Mouse (Mus musculus): ENCODE data around the gene Zgrf1. TPM values are rescaled to one million over a fixed set of nuclear protein-coding genes. Genes with fewer than 3 reads are reported as not detected.
A peak's percentile ranks its signal among the peaks of the same experiment; 100 is the strongest.

Gene Zgrf1
- polyA plus RNA-seq, 1 experiment from 2014 or later = 10.5 TPM

DNA sequence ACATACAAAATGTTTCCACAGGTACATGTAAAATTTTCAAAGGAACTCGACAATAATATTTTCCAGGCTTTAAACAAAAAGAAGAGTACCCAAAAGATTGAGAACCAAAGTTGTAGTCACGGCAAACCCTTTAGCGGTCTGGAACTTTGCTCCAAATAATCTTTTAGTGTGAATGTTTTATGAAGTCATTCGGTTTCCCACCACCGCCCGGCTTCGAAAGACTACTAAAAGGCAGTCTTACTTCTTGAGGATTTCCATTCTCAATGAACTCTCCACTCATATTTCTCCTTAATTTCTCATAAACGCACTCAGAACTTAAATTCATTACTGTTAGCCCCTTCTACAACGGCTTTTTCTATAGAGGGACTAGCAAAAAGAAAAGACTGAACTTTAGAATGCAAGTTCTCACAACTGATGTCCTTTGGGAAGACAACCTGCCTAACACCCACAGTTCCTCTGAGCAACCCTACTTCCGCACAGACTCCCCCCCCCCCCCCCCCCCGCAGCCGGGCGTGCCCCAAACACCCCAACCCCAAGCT lies 786 bp upstream of the Zgrf1 start:
- ATAC-seq (ENCODE audit: low FRiP score) (no peak), DNase-seq (ENCODE audit: low spot score, missing footprints) (no peak)
- H3K27ac ChIP-seq (ENCODE audit: low read depth, low read length) = peak overlapping the region; percentile 82
- WGBS = 10% methylated on average over 9 of the region's 13 CpGs
- peak overlapping the region; percentile 54 for H3K4me2 ChIP-seq
- no peaks in the 10 kb centered on the region for H3K27me3 ChIP-seq (ENCODE audit: control insufficient read depth, insufficient read depth, low read length)
- peaks cover 9% of the 10 kb centered on the region; the same call in 1 of the 2 replicates for H3K4me1 ChIP-seq (ENCODE audit: control insufficient read depth, insufficient read depth, low read length)
- peak overlapping the region; percentile 50 for H3K4me3 ChIP-seq (ENCODE audit: low read depth, low read length)
- peak overlapping the region; percentile 71 for H3K9ac ChIP-seq (ENCODE audit: low read length)
- no peaks in the 10 kb centered on the region; the same call in 1 of the 2 replicates for H3K36me3 ChIP-seq (ENCODE audit: control insufficient read depth, insufficient read depth, low read length)
- no peaks in the 10 kb centered on the region for H3K9me3 ChIP-seq (ENCODE audit: control insufficient read depth, low read length)

DNA sequence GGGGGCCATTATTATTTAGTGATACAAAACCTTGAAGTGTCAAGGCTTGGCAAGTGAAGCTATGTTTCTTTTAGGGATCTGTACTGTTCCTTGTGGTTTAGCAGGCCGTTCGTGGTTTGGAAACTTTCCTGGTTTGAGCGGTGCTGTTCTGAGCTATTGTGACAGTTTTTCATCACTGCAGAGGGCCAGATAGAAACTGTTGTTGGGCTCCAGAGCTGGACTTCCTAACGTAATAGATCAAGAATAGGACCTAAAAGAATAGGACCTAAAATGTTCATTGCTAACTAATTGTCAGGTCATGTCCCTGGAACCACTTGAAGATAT lies 393 bp downstream of the Zgrf1 start:
- Histone ChIP-seq H3K9me3 (ENCODE audit: control insufficient read depth, low read length) (no peaks in the 10 kb centered on the region), H3K27me3 (ENCODE audit: control insufficient read depth, insufficient read depth, low read length) (no peaks in the 10 kb centered on the region), H3K36me3 (ENCODE audit: control insufficient read depth, insufficient read depth, low read length) (no peaks in the 10 kb centered on the region; the same call in 1 of the 2 replicates), H3K9ac (ENCODE audit: low read length) (peak overlapping the region; percentile 52), H3K4me2 (peak overlapping the region; percentile 64), H3K27ac (ENCODE audit: low read depth, low read length) (no peak overlapping the region), H3K4me3 (ENCODE audit: low read depth, low read length) (peak overlapping the region; percentile 50), H3K4me1 (ENCODE audit: control insufficient read depth, insufficient read depth, low read length) (peaks cover 9% of the 10 kb centered on the region; the same call in 1 of the 2 replicates)
- WGBS = 5% methylated on average over 4 of the region's 4 CpGs
- ATAC-seq (ENCODE audit: low FRiP score) (no peak), DNase-seq (ENCODE audit: low spot score, missing footprints) (peak; percentile 89)

DNA sequence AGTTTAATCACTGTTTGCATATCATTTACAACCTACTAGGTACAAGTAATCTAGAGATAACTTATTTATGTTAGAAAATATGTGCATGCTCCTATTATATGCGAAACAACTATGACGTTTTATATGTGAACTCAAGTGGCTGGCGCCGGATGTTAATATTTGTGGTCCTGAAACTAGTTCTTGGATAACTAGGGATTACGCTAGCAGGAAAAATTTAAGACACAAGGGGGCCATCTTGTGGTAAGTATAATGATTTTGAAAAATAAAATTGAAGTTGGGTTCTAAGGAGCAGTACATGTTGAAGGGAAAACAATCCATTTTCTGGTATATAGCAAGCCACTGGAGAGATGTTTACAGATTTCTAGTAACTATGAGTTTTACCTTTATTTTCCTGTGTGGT lies 1.4 kb downstream of the Zgrf1 start:
- H3K27ac ChIP-seq (ENCODE audit: low read depth, low read length) = no peak overlapping the region
- no peak overlapping the region for H3K9ac ChIP-seq (ENCODE audit: low read length)
- no peaks in the 10 kb centered on the region for H3K27me3 ChIP-seq (ENCODE audit: control insufficient read depth, insufficient read depth, low read length)
- no peaks in the 10 kb centered on the region for H3K9me3 ChIP-seq (ENCODE audit: control insufficient read depth, low read length)
- H3K36me3 ChIP-seq (ENCODE audit: control insufficient read depth, insufficient read depth, low read length) = no peaks in the 10 kb centered on the region; the same call in 1 of the 2 replicates
- DNase-seq (ENCODE audit: low spot score, missing footprints) (no peak), ATAC-seq (ENCODE audit: low FRiP score) (no peak)
- H3K4me2 ChIP-seq = peak overlapping the region; percentile 64
- WGBS = 74% methylated on average over 5 of the region's 5 CpGs
- no peak overlapping the region; the same call in 1 of the 2 replicates for H3K4me3 ChIP-seq (ENCODE audit: low read depth, low read length)
- peaks cover 9% of the 10 kb centered on the region; the same call in 1 of the 2 replicates for H3K4me1 ChIP-seq (ENCODE audit: control insufficient read depth, insufficient read depth, low read length)

DNA sequence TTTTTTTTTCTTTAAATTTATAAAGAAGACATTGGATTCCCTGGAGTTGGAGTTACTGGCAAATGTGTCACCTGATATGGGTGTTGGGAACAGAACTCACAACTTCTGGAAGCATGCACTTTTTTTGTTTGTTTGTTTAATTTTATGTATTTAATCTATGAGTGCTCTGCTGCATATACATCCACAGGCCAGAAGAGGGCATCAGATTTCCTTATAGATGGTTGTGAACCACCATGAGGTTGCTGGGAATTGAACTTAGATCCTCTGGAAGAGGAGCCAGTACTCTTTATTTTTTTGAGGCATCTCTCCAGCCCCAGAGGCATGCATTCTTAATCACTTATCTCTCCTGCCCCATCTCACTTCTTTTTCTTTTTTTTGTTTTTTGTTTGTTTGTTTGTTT lies 4.9 kb downstream of the Zgrf1 start:
- Histone ChIP-seq H3K36me3 (ENCODE audit: control insufficient read depth, insufficient read depth, low read length) (peaks cover 4% of the 10 kb centered on the region; the same call in 1 of the 2 replicates), H3K9ac (ENCODE audit: low read length) (no peak overlapping the region), H3K4me2 (no peak overlapping the region), H3K4me1 (ENCODE audit: control insufficient read depth, insufficient read depth, low read length) (peaks cover 6% of the 10 kb centered on the region; the same call in 1 of the 2 replicates), H3K4me3 (ENCODE audit: low read depth, low read length) (no peak overlapping the region), H3K27ac (ENCODE audit: low read depth, low read length) (no peak overlapping the region), H3K27me3 (ENCODE audit: control insufficient read depth, insufficient read depth, low read length) (no peaks in the 10 kb centered on the region), H3K9me3 (ENCODE audit: control insufficient read depth, low read length) (no peaks in the 10 kb centered on the region)
- ATAC-seq (ENCODE audit: low FRiP score) = no peak
- no peak for DNase-seq (ENCODE audit: low spot score, missing footprints)

DNA sequence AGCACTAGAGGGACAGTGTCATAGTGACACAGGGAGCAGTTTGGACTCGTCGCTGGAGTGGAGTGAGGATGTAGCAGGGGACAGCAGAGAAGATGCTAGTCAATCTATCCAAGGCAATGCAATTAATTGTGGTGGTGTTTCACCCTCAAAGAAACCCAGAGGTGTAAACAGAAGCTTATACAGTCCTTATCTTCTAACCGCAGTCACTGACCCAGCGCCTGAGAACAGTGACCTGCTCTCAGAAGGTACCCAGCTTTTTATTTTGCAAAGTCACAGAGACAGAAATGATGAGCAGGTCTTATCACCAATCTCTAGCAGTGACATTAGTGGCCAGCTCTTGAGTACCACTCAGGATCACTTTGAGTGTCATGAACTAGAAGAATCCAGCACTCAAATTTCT lies 9.7 kb downstream of the Zgrf1 start:
- Histone ChIP-seq H3K9ac (ENCODE audit: low read length) (no peak overlapping the region), H3K27me3 (ENCODE audit: control insufficient read depth, insufficient read depth, low read length) (no peaks in the 10 kb centered on the region), H3K27ac (ENCODE audit: low read depth, low read length) (no peak overlapping the region), H3K36me3 (ENCODE audit: control insufficient read depth, insufficient read depth, low read length) (peaks cover 4% of the 10 kb centered on the region), H3K4me1 (ENCODE audit: control insufficient read depth, insufficient read depth, low read length) (no peaks in the 10 kb centered on the region), H3K4me3 (ENCODE audit: low read depth, low read length) (no peak overlapping the region), H3K4me2 (no peak overlapping the region), H3K9me3 (ENCODE audit: control insufficient read depth, low read length) (no peaks in the 10 kb centered on the region)
- 93% methylated on average over 4 of the region's 4 CpGs for WGBS
- DNase-seq (ENCODE audit: low spot score, missing footprints) (no peak), ATAC-seq (ENCODE audit: low FRiP score) (no peak)

DNA sequence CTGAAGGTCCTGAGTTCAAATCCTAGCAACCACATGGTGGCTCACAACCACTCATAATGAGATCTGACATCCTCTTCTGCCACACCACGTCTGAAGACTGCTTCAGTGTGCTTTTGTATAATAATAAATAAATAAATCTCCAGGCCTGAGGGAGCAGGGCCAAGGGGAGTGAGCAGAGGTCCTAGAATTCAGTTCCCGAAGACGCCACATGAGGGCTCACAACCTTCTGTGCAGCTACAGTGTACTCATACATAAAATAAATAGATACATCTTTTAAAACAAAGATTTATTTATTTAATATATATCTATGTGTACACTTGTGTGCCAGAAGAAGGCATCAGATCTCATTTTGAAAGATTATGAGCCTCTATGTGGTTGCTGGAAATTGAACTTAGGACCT lies 11.8 kb downstream of the Zgrf1 start:
- Histone ChIP-seq H3K4me1 (ENCODE audit: control insufficient read depth, insufficient read depth, low read length) (no peaks in the 10 kb centered on the region), H3K27ac (ENCODE audit: low read depth, low read length) (no peak overlapping the region), H3K4me2 (no peak overlapping the region), H3K9ac (ENCODE audit: low read length) (no peak overlapping the region), H3K36me3 (ENCODE audit: control insufficient read depth, insufficient read depth, low read length) (peaks cover 4% of the 10 kb centered on the region), H3K27me3 (ENCODE audit: control insufficient read depth, insufficient read depth, low read length) (no peaks in the 10 kb centered on the region), H3K4me3 (ENCODE audit: low read depth, low read length) (no peak overlapping the region), H3K9me3 (ENCODE audit: control insufficient read depth, low read length) (no peaks in the 10 kb centered on the region)
- no peak for DNase-seq (ENCODE audit: low spot score, missing footprints)
- WGBS = 78% methylated on average over 3 of the region's 3 CpGs
- no peak for ATAC-seq (ENCODE audit: low FRiP score)

DNA sequence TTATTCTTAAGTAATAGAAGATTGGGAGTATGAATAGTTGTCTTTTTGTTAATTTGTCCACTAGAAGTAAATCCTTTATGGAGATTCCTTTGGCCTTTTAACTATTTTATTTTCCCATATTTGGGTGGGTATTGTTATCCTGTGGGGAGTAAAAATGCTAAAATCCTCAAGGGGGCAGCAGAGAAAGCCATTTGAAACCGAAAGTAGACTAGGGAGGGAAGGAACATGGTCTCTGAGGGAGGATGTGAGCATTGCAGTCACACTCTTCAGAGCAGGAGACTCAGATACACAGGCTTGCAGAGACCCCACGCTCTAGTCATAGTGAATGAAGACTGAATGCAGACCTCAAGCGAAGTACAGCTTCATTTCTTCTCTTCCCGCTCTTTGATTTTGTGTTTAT lies 19.3 kb downstream of the Zgrf1 start:
- Histone ChIP-seq H3K27ac (ENCODE audit: low read depth, low read length) (no peak overlapping the region), H3K9me3 (ENCODE audit: control insufficient read depth, low read length) (no peaks in the 10 kb centered on the region), H3K27me3 (ENCODE audit: control insufficient read depth, insufficient read depth, low read length) (no peaks in the 10 kb centered on the region), H3K4me2 (no peak overlapping the region), H3K9ac (ENCODE audit: low read length) (no peak overlapping the region), H3K4me1 (ENCODE audit: control insufficient read depth, insufficient read depth, low read length) (no peaks in the 10 kb centered on the region), H3K36me3 (ENCODE audit: control insufficient read depth, insufficient read depth, low read length) (no peaks in the 10 kb centered on the region; the same call in 1 of the 2 replicates), H3K4me3 (ENCODE audit: low read depth, low read length) (no peak overlapping the region)
- 67% methylated on average over 4 of the region's 4 CpGs for WGBS
- peak; percentile 58 for ATAC-seq (ENCODE audit: low FRiP score)
- DNase-seq (ENCODE audit: low spot score, missing footprints) = peak; percentile 94

DNA sequence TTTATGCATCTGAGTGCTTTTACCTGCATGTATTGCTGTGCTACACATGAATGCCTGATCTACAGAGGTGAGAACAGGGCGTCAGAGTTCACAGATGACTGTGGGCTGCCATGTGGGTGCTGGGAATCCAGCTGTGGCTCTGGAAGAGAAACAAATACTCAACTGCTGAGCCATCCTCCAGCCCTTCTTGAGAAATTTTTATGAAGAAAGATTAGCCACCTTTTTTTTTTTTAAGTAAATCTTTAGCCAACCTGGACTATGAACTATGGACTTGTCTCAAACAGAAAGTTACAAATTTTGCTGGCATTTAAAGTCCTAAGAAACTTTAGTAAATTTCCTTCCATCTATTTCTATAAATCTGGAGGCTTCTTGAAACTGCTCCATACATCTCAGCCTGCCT lies 43.8 kb downstream of the Zgrf1 start:
- Histone ChIP-seq H3K27me3 (ENCODE audit: control insufficient read depth, insufficient read depth, low read length) (no peaks in the 10 kb centered on the region), H3K4me3 (ENCODE audit: low read depth, low read length) (no peak overlapping the region), H3K27ac (ENCODE audit: low read depth, low read length) (no peak overlapping the region), H3K9me3 (ENCODE audit: control insufficient read depth, low read length) (no peaks in the 10 kb centered on the region), H3K9ac (ENCODE audit: low read length) (no peak overlapping the region), H3K4me1 (ENCODE audit: control insufficient read depth, insufficient read depth, low read length) (no peaks in the 10 kb centered on the region), H3K4me2 (no peak overlapping the region), H3K36me3 (ENCODE audit: control insufficient read depth, insufficient read depth, low read length) (peaks cover 5% of the 10 kb centered on the region)
- ATAC-seq (ENCODE audit: low FRiP score) (no peak), DNase-seq (ENCODE audit: low spot score, missing footprints) (no peak)
- WGBS = 88% methylated on average over 1 of the region's 1 CpGs

DNA sequence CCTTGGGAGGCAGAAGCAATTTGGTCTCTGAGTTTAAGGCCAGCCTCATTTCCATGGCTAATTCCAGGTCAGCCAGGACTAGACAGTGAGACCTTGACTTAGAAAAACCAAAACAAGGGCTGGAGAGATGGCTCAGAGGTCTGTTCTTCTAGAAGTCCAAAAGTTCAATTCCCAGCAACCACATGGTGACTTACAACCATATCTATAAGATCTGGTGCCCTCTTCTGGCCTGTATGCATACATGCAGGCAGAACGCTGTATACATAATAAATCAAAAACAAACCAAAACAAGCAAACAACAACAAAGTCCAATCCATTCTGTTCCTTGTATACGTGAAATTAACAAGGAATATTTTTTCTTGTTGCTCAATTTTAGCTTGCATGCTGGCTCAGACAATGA lies 54.8 kb downstream of the Zgrf1 start:
- no peak for ATAC-seq (ENCODE audit: low FRiP score)
- Histone ChIP-seq H3K4me3 (ENCODE audit: low read depth, low read length) (no peak overlapping the region), H3K4me2 (no peak overlapping the region), H3K27ac (ENCODE audit: low read depth, low read length) (no peak overlapping the region), H3K36me3 (ENCODE audit: control insufficient read depth, insufficient read depth, low read length) (peaks cover 6% of the 10 kb centered on the region; the same call in 1 of the 2 replicates), H3K9ac (ENCODE audit: low read length) (no peak overlapping the region), H3K9me3 (ENCODE audit: control insufficient read depth, low read length) (no peaks in the 10 kb centered on the region), H3K27me3 (ENCODE audit: control insufficient read depth, insufficient read depth, low read length) (no peaks in the 10 kb centered on the region), H3K4me1 (ENCODE audit: control insufficient read depth, insufficient read depth, low read length) (no peaks in the 10 kb centered on the region)
- 94% methylated on average over 2 of the region's 2 CpGs for WGBS
- no peak for DNase-seq (ENCODE audit: low spot score, missing footprints)
